Mouse (Mus musculus) kidney, adult 11 months (tissue): ENCODE measurements around the gene Srms.

Source experiments
- DNase-seq: peaks from one replicate; pipeline ENCODE4 v3.0.0; 2022

Gene Srms

GRCm38 (mm10) chr2:181160821-181161220, 52.2 kb downstream of the Srms start:
- DNase-seq: no peak

GRCm38 (mm10) chr2:181159771-181160170, 53.2 kb downstream of the Srms start:
- no peak for DNase-seq

- DNase-seq: no peak
These were observed 53.9 kb downstream of the Srms start for GRCm38 (mm10) chr2:181159091-181159514.

- DNase-seq: no peak
These were observed 54.5 kb downstream of the Srms start for GRCm38 (mm10) chr2:181158471-181158870.

DNA sequence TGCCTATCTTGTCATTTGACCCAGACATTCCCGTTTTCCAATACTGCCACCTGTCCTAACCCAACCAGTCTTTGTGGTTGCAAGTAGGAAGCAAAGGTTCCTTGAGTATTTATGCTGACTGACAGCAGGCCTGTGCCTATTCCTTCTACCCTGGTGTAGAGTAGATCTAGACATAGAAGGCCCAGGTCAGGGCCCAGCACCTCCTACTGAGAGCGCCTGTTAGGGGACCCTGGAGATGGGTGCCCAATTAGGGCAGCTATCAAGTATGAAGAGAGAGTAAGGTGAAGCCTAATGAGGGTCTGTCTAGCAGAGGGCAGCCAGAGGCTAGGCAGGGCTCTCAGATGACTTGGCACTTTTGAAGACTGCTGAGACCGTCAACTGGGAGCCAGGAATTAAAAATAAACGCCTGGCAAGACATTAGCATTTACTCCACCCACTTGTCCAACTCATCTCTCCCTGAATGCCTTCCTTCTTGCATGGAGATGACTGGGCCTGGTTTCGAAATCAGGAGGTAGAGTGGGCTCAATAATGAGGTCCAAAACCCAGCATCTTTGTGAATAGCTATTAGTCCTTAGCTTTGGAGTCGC, 55.2 kb downstream of the Srms start:
- no peak for DNase-seq

GRCm38 (mm10) chr2:181157180-181157579, 55.8 kb downstream of the Srms start:
- DNase-seq: no peak

- no peak for DNase-seq
These were observed 56.5 kb downstream of the Srms start, which contains the start of gene Eef1a2 for GRCm38 (mm10) chr2:181156248-181157121. Eef1a2 (minus strand) TSS chr2:181157014.

- no peak for DNase-seq
These were observed 57.2 kb downstream of the Srms start for GRCm38 (mm10) chr2:181155801-181156200.
